Mouse (Mus musculus) inflammation-experienced regulatory T-cells, adult 16 weeks (primary cell): ENCODE results near the gene Olfr514. TPM values are rescaled to one million over a fixed set of nuclear protein-coding genes. Genes with fewer than 3 reads are reported as not detected.

ENCODE experiments used
- polyA plus RNA-seq: library from polyadenylated mRNA; unstranded; fragments of 100-300 nt; shearing (Covaris generic); gene quantifications from one replicate; pipeline ENCODE4 v1.2.1, GENCODE M21; 2017

Gene Olfr514
- not detected for polyA plus RNA-seq

GRCm38 (mm10) chr7:108825897-108826296, at the start of gene Olfr514:
Gene Olfr514 (minus strand): TSS chr7:108825997.

DNA sequence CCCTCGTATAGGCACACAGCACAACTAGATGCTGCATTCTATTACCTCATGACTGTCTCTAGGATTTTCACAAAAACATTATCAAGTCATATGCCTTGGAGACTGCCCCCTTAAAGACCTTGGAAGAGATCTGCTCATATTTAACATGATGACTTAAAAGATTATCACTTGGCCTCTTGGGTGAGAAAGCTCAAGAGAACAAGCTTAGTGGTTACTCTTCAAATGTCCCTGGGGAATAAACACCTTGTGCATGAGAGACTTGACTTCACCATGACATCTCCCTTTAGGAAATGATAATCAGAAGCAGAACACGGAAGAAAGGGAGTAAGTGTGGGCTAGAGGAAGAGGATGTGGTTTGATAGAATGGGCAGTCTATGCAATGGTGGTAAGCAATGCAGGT, 46.5 kb upstream of the Olfr514 start, which contains the start of gene Olfr517:
TSS of gene Olfr517 (minus strand) at position 101 of the 400 bp plus-strand sequence.

GRCm38 (mm10) chr7:108850429-108850828, 24.6 kb upstream of the Olfr514 start, which contains the start of gene Olfr516:
Gene Olfr516 (minus strand): TSS chr7:108850529.

Other genes starting within 250 kb of the Olfr514 start
- gene Olfr506, start 215.2 kb downstream of the Olfr514 start, polyA plus RNA-seq: not detected
- gene Olfr507, start 204.2 kb downstream of the Olfr514 start, polyA plus RNA-seq: not detected
- gene Olfr508, start 196.0 kb downstream of the Olfr514 start, polyA plus RNA-seq: not detected
- gene Olfr509, start 174.1 kb downstream of the Olfr514 start, polyA plus RNA-seq: not detected
- gene Olfr510, start 159.6 kb downstream of the Olfr514 start, polyA plus RNA-seq: not detected
- gene Olfr512, start 112.7 kb downstream of the Olfr514 start, polyA plus RNA-seq: not detected
- gene Olfr513, start 75.0 kb downstream of the Olfr514 start, polyA plus RNA-seq: not detected
- not detected for gene Olfr516, start 24.5 kb upstream of the Olfr514 start, polyA plus RNA-seq
- gene Olfr517, start 46.4 kb upstream of the Olfr514 start, polyA plus RNA-seq: not detected
- gene Olfr518, start 59.0 kb upstream of the Olfr514 start, polyA plus RNA-seq: not detected
- gene Olfr519, start 68.4 kb upstream of the Olfr514 start, polyA plus RNA-seq: not detected
- gene Nlrp10, start 104.2 kb upstream of the Olfr514 start, polyA plus RNA-seq: 0.29 TPM
- 26.4 TPM for gene Eif3f, start 108.4 kb upstream of the Olfr514 start, polyA plus RNA-seq
- gene Tub, start 124.3 kb upstream of the Olfr514 start, polyA plus RNA-seq: 1.1 TPM